Mouse (Mus musculus) thymus, adult 2 months (tissue): ENCODE measurements around the gene Fhit. TPM values are rescaled to one million over a fixed set of nuclear protein-coding genes. Genes with fewer than 3 reads are reported as not detected.

Source experiments
- DNase-seq: peaks from one replicate; pipeline ENCODE4 v3.0.0; 2021
- H3K27ac ChIP-seq: fragments of 200-500 bp; 2 replicates; pipeline ENCODE4 v1.5.1; 2012; ENCODE audit warnings: low read length, control low read depth; ENCODE audit not compliant: control insufficient read depth, insufficient read depth
- H3K27me3 ChIP-seq: fragments of 200-500 bp; 2 replicates; pipeline ENCODE4 v1.6.1; 2012; ENCODE audit warnings: mild to moderate bottlenecking, low read length, moderate library complexity, mixed read lengths; ENCODE audit not compliant: control insufficient read depth, insufficient read depth
- H3K36me3 ChIP-seq: fragments of 200-500 bp; 2 replicates; pipeline ENCODE4 v1.6.1; 2012; ENCODE audit warnings: mild to moderate bottlenecking, low read length, moderate library complexity; ENCODE audit not compliant: control insufficient read depth, insufficient read depth
- H3K4me1 ChIP-seq: fragments of 200-500 bp; replicated peaks from 2 replicates; pipeline ENCODE4 v1.6.1; 2012; ENCODE audit warnings: low read length; ENCODE audit not compliant: control insufficient read depth, insufficient read depth
- H3K4me3 ChIP-seq: fragments of 200-500 bp; 2 replicates; pipeline ENCODE4 v1.5.1; 2012; ENCODE audit warnings: mild to moderate bottlenecking, low read length, control low read depth, moderate library complexity; ENCODE audit not compliant: control insufficient read depth, insufficient read depth
- CTCF ChIP-seq: fragments of 200-500 bp; IDR thresholded peaks from 2 replicates; pipeline ENCODE4 v1.5.1; 2012; ENCODE audit warnings: mild to moderate bottlenecking, control low read depth, low read length, moderate library complexity, borderline replicate concordance; ENCODE audit not compliant: control insufficient read depth, poor library complexity, insufficient read depth; ENCODE audit errors: extremely low read depth
- POLR2A ChIP-seq: fragments of 200-500 bp; IDR thresholded peaks from 2 replicates; pipeline ENCODE4 v1.6.1; 2012; ENCODE audit warnings: mild to moderate bottlenecking, low read length, control low read depth, moderate library complexity; ENCODE audit not compliant: control insufficient read depth, poor library complexity, insufficient read depth; ENCODE audit errors: extremely low read depth
- WGBS: fragments of 180-500 bp; shearing (Covaris S2); methylation state at CpG from one replicate; pipeline ENCODE4 v1.1.7; 2018; 5-methylcytosine and 5-hydroxymethylcytosine counted together
- polyA plus RNA-seq: library from polyadenylated mRNA; depleted of rRNA; stranded (reverse); fragments of >200 nt; gene quantifications from 2 replicates; pipeline ENCODE4 v1.2.3, GENCODE M21; 2012; rRNA removed

Gene Fhit
- polyA plus RNA-seq, 1 experiment, result 5.4 TPM

DNA sequence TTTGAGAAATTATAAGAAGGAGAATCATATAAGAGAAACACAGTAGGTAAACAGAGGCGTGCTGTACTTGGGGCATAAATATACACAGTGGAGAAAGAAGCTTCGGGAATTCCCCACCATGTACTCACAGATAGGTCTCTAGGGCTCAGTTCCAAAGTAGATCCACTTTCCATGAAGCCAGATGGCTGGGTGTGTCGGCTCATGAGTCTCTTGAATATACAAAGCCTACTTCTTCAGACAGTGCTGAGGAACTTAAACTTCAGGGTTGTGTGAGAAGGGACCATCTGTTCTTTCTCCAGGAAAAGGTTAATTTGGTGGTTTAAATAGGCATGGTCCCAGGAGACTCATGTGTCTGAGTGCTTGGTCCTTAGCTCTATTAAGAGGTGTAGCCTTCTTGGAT lies 1617.5 kb downstream of the Fhit start:
- H3K27ac ChIP-seq, result no peak overlapping the region
- WGBS, result 91% methylated on average over 3 of the region's 3 CpGs
- no peak overlapping the region for H3K4me3 ChIP-seq
- no peaks in the 10 kb centered on the region for H3K36me3 ChIP-seq
- no peak for TF ChIP-seq POLR2A
- TF ChIP-seq CTCF, result no peak
- H3K4me1 ChIP-seq, result no peaks in the 10 kb centered on the region
- no peak for DNase-seq
- H3K27me3 ChIP-seq, result no peaks in the 10 kb centered on the region

DNA sequence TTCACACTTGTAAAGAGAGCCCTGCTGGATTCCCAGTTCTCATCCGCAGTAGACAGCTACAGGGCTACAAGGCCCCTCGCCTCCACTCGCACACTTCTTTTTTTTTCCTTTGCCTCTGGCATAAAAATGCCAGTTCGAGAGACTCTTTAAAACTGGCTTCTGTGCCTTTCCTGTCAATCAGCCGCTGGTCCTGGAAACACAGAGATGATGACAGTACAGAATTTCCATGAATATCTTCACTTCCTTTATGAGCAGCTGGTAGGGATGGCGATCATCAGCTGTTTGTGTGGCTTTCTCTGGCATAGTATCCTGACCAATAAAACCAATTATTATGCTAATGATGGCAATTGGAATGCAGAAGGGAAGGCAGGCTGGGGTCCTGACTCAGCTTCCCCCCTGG lies 1626.3 kb downstream of the Fhit start:
- H3K27ac ChIP-seq, result no peak overlapping the region
- H3K36me3 ChIP-seq, result no peaks in the 10 kb centered on the region
- TF ChIP-seq POLR2A (no peak), CTCF (no peak)
- WGBS, result 85% methylated on average over 6 of the region's 6 CpGs
- DNase-seq, result no peak
- H3K4me3 ChIP-seq, result no peak overlapping the region
- H3K27me3 ChIP-seq, result no peaks in the 10 kb centered on the region
- no peaks in the 10 kb centered on the region for H3K4me1 ChIP-seq

DNA sequence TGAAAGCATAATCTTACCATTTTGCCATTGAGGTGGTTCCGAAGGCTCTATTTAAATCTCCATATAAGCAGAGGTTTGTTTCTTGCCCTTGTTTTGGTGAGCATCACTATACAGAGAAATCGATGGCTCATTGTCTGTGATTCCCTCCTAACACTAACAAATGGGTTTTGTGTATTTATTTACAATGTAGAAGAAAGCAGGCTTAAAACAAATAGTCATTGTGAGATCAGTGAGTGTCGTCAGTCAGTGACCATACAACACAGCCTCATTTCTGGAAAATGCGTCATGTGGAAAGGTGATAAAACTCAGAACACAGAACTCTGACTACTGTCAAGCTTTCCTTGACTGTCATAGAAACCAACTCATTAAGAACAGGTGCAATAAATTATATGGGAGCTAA lies 1632.6 kb downstream of the Fhit start:
- Histone ChIP-seq H3K27ac (no peak overlapping the region), H3K4me1 (no peaks in the 10 kb centered on the region), H3K27me3 (no peaks in the 10 kb centered on the region), H3K36me3 (no peaks in the 10 kb centered on the region), H3K4me3 (no peak overlapping the region)
- no peak for TF ChIP-seq CTCF
- no peak for TF ChIP-seq POLR2A
- 96% methylated on average over 4 of the region's 4 CpGs for WGBS
- DNase-seq, result no peak

DNA sequence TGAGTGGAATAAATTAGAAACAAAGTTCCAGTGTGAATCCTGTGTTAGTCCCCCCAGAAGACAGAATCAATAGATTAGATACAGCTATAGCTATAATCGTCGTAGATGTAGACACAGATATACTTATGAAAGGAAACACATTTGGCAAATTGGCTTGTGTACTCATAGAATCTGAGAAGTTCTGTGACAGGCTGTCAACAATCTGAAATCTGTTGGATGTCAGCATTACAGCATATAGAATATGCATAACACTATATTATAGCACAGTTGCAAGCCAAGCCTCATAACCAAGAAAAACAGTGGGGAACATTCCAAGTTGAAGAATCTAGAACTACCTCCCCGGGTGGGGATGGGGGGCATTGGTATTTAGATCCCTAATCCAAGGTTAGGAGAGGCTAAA lies 1635.7 kb downstream of the Fhit start:
- H3K27ac ChIP-seq, result no peak overlapping the region
- TF ChIP-seq CTCF (no peak), POLR2A (no peak)
- no peaks in the 10 kb centered on the region for H3K36me3 ChIP-seq
- H3K4me1 ChIP-seq, result no peaks in the 10 kb centered on the region
- DNase-seq, result no peak
- 94% methylated on average over 3 of the region's 3 CpGs for WGBS
- no peak overlapping the region for H3K4me3 ChIP-seq
- H3K27me3 ChIP-seq, result no peaks in the 10 kb centered on the region

DNA sequence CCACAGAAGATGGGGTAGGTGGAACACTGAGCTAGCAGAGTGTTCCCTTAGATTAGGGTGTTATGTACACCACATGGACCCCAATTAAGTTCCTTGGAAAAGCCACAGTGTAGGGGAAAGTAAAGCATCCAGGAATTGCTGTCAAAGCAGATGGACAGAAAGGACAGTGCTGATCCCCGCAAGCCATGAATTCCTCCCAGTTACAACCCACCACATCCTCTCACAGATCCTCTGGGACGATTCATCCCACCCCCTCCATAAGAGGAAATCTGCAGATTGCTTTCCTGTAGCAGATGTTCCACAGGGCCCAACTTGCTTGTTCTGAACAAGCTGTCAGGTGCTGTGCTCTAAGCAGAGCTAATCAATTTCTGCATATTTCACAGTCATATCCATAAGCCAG lies 1644.2 kb downstream of the Fhit start:
- TF ChIP-seq CTCF (no peak), POLR2A (no peak)
- no peak for DNase-seq
- Histone ChIP-seq H3K36me3 (no peaks in the 10 kb centered on the region), H3K4me3 (no peak overlapping the region), H3K4me1 (no peaks in the 10 kb centered on the region), H3K27ac (no peak overlapping the region), H3K27me3 (no peaks in the 10 kb centered on the region)
- 79% methylated on average over 2 of the region's 2 CpGs for WGBS

DNA sequence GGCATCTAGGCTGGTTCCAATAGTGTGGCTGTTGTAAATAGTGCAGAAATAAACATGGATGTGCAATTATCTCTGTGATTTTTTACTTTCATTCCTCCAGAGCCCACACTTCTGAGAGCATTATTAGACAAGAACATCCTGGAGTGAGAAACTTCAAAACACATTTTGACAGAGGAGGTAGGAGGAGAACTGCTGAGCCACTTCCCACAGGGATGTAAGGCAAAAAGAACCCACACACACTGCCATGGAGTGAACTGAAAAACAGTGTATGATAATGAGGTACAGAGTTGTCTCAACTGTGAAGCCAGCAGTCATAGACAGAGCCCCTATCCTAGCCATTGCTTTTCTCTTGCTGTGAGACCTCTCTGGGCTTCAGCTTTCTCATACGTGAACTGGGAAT lies 1652.2 kb downstream of the Fhit start:
- DNase-seq, result no peak
- Histone ChIP-seq H3K27me3 (no peaks in the 10 kb centered on the region), H3K36me3 (no peaks in the 10 kb centered on the region), H3K4me3 (no peak overlapping the region), H3K27ac (no peak overlapping the region), H3K4me1 (no peaks in the 10 kb centered on the region)
- 100% methylated on average over 1 of the region's 1 CpGs for WGBS
- TF ChIP-seq CTCF (no peak), POLR2A (no peak)

Other genes with a start within 250 kb of the Fhit start
- 0.42 and 0.47 TPM in 2 replicates for gene Gm3839, start 194.7 kb upstream of the Fhit start, polyA plus RNA-seq